Mouse (Mus musculus) embryo, embryonic 10.5 days (tissue): ENCODE data around the gene Robo1.

Source experiments
- DNase-seq: peaks from one replicate; pipeline ENCODE4 v3.0.0-alpha.2; 2015; ENCODE audit warnings: low spot score

Gene Robo1

GRCm38 (mm10) chr16:72930871-72931270, 622.8 kb downstream of the Robo1 start:
- no peak for DNase-seq

GRCm38 (mm10) chr16:72934908-72935307, 626.8 kb downstream of the Robo1 start:
- no peak for DNase-seq

GRCm38 (mm10) chr16:72937183-72937582, 629.1 kb downstream of the Robo1 start:
- no peak for DNase-seq

GRCm38 (mm10) chr16:72939862-72940261, 631.8 kb downstream of the Robo1 start:
- no peak for DNase-seq

- no peak for DNase-seq
Measured at GRCm38 (mm10) chr16:72940786-72941185, 632.7 kb downstream of the Robo1 start.

- no peak for DNase-seq
Measured at GRCm38 (mm10) chr16:72944403-72944802, 636.3 kb downstream of the Robo1 start.

GRCm38 (mm10) chr16:72951969-72952368, 643.9 kb downstream of the Robo1 start:
- DNase-seq = no peak

GRCm38 (mm10) chr16:72959018-72959702, 651.1 kb downstream of the Robo1 start:
- DNase-seq = no peak

- DNase-seq = no peak
Measured at GRCm38 (mm10) chr16:72959823-72960222, 651.7 kb downstream of the Robo1 start.

GRCm38 (mm10) chr16:72963782-72964181, 655.7 kb downstream of the Robo1 start:
- DNase-seq = no peak

GRCm38 (mm10) chr16:72967509-72967908, 659.4 kb downstream of the Robo1 start:
- no peak for DNase-seq

GRCm38 (mm10) chr16:72969990-72970389, 661.9 kb downstream of the Robo1 start:
- no peak for DNase-seq

- no peak for DNase-seq
Measured at GRCm38 (mm10) chr16:72973685-72974084, 665.6 kb downstream of the Robo1 start.

GRCm38 (mm10) chr16:72974681-72975080, 666.6 kb downstream of the Robo1 start:
- DNase-seq = no peak

- peak; percentile 52 for DNase-seq
Measured at GRCm38 (mm10) chr16:72976849-72977576, 668.9 kb downstream of the Robo1 start.

- peak; percentile 88 for DNase-seq
Measured at GRCm38 (mm10) chr16:72979407-72980219, 671.5 kb downstream of the Robo1 start.

- DNase-seq = no peak
Measured at GRCm38 (mm10) chr16:72990376-72991167, 682.5 kb downstream of the Robo1 start.

- DNase-seq = peak; percentile 22
Measured at GRCm38 (mm10) chr16:72993189-72993588, 685.1 kb downstream of the Robo1 start.

GRCm38 (mm10) chr16:72993594-72993993, 685.5 kb downstream of the Robo1 start:
- no peak for DNase-seq

GRCm38 (mm10) chr16:72995251-72995954, 687.3 kb downstream of the Robo1 start:
- DNase-seq = peak; percentile 82

GRCm38 (mm10) chr16:72995955-72996535, 687.9 kb downstream of the Robo1 start:
- DNase-seq = no peak
